Mouse (Mus musculus) brown adipose tissue, adult 24 weeks (tissue): ENCODE measurements around the gene Actn4. TPM values are rescaled to one million over a fixed set of nuclear protein-coding genes. Genes with fewer than 3 reads are reported as not detected.

Experiments
- H3K27ac ChIP-seq: fragments of 200-500 bp; replicated peaks from 2 replicates; pipeline ENCODE4 v1.5.1; 2012; ENCODE audit warnings: low read depth, mild to moderate bottlenecking, low read length
- H3K4me1 ChIP-seq: fragments of 200-500 bp; 2 replicates; pipeline ENCODE4 v1.6.1; 2012; ENCODE audit warnings: low read length, mixed read lengths; ENCODE audit not compliant: control insufficient read depth, insufficient read depth, insufficient read length
- H3K4me3 ChIP-seq: fragments of 200-500 bp; 2 replicates; pipeline ENCODE4 v1.5.1; 2012; ENCODE audit warnings: low read depth, mild to moderate bottlenecking, low read length, moderate library complexity; ENCODE audit not compliant: insufficient read depth
- polyA plus RNA-seq: library from polyadenylated mRNA; stranded (reverse); fragments of >200 nt; gene quantifications from 2 replicates; pipeline ENCODE4 v1.2.4, GENCODE M21; 2012; ENCODE audit not compliant: missing spikeins, insufficient read depth, insufficient read length

Actn4 gene
- polyA plus RNA-seq, 1 experiment: 135 TPM

DNA sequence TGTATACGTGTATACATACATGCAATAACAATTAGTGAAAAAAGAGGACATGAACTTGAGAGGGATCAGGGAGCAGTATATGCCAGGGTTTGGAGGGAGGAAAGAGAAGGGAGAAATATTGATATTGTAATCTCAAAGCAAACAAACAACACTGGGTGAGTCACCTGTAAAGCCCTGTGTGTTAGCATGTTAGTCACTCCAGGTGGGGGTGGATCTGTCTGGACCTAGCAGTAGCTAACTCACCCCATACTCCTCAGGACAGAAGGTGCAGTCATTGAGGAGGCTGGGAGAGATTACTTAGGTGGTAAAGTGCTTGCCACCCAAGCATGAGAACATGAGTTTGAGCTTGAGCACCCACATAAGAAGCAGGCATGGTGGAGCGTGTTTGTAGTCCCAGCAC, 102.2 kb downstream of the Actn4 start:
- H3K4me1 ChIP-seq: no peaks in the 10 kb centered on the region
- H3K27ac ChIP-seq: no peak overlapping the region
- no peak overlapping the region for H3K4me3 ChIP-seq

DNA sequence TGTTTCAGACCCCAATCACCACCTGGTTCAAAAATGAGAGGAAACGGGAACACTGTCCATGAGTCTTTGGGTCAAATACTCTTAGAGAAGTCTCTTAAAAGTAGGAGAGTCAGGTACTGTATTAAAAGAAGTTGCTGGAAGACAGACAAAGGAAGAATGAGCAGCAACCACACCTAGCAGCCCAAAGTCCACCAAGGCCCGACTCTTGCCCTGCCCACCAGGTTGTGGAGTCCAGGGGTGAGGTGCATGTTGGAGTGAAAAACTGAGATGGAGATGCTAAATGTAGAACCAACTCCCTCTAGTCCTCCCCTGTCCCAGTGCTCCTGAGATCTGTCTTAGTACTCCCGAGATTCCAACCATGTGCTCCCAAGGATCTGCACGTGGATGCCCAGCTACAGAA, 111.5 kb downstream of the Actn4 start:
- Histone ChIP-seq H3K27ac (no peak overlapping the region), H3K4me1 (peaks cover 3% of the 10 kb centered on the region), H3K4me3 (no peak overlapping the region)

DNA sequence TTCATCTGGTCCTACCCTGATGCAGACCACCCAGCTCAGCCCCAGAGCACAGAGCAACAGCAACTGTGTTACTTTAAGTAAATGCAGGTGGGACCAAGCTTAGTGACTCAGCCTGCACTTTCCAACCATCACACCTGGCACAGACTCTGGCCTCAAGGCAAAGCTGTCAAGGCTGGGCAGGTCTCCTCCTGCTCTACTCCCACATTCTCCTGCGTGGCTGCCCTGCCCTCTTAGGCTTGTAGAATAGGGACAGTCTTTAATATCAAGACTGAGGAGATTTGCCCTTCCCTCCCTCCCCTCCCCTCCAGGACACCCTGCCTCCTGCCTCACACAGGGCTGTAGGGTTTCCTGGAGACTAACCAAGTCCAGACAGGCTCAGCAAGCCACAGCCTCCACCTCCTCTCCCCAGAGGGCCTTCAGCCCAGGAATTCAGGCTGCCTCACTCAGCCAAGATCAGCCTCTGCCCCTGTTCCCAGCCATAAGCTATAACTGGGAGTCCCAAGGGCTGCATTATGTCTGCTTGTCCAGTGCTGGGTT, 112.4 kb downstream of the Actn4 start:
- H3K27ac ChIP-seq: no peak overlapping the region
- H3K4me1 ChIP-seq: peaks cover 3% of the 10 kb centered on the region
- H3K4me3 ChIP-seq: no peak overlapping the region

DNA sequence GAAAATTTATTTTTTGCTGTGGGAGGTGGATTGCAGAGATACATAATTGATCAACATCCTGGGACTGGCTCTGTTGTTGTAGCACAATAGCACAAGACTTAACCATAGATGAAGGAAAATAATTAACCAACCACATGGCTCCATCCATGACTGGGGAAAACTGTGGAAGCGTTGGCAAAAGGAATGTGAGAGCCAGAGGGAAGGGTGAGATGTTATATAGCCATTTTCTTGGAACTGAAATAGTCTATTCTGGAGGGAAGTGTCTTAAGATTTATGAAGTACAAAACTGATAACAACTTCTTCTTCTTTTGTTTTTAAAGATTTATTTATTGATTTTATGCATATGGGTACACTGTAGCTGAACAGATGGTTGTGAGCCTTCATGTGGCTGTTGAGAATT, 114.9 kb downstream of the Actn4 start:
- H3K4me1 ChIP-seq: peaks cover 3% of the 10 kb centered on the region
- H3K27ac ChIP-seq: no peak overlapping the region
- no peak overlapping the region for H3K4me3 ChIP-seq

Other genes with a start within 250 kb of the Actn4 start
- 0.71 and 2.5 TPM in 2 replicates for gene Fbxo17, start 245.5 kb downstream of the Actn4 start, polyA plus RNA-seq
- gene Mrps12, start 220.5 kb downstream of the Actn4 start, polyA plus RNA-seq: 64.4 and 106 TPM in 2 replicates
- 13.0 and 14.5 TPM in 2 replicates for gene Sars2, start 220.3 kb downstream of the Actn4 start, polyA plus RNA-seq
- not detected in 2 replicates for gene Ccer2, start 206.2 kb downstream of the Actn4 start, polyA plus RNA-seq
- gene Sirt2, start 195.6 kb downstream of the Actn4 start, polyA plus RNA-seq: 94.8 and 96.2 TPM in 2 replicates
- gene Nfkbib, start 194.8 kb downstream of the Actn4 start, polyA plus RNA-seq: 15.5 and 16.9 TPM in 2 replicates
- gene Rinl, start 173.4 kb downstream of the Actn4 start, polyA plus RNA-seq: 2.5 and 4.6 TPM in 2 replicates
- 122 and 131 TPM in 2 replicates for gene Hnrnpl, start 153.8 kb downstream of the Actn4 start, polyA plus RNA-seq
- gene Ech1, start 137.1 kb downstream of the Actn4 start, polyA plus RNA-seq: 3,379 and 3,601 TPM in 2 replicates
- 12.0 and 14.6 TPM in 2 replicates for gene Lgals4, start 128.5 kb downstream of the Actn4 start, polyA plus RNA-seq
- 2.3 TPM in 1 of 2 replicates, not detected in the other for gene Lgals7, start 98.5 kb downstream of the Actn4 start, polyA plus RNA-seq
- 0.63 and 0.71 TPM in 2 replicates for gene Capn12, start 80.9 kb downstream of the Actn4 start, polyA plus RNA-seq
- gene Eif3k, start 19.5 kb upstream of the Actn4 start, polyA plus RNA-seq: 165 and 216 TPM in 2 replicates
- gene Map4k1, start 19.7 kb upstream of the Actn4 start, polyA plus RNA-seq: 0.63 and 1.4 TPM in 2 replicates
- gene Ryr1, start 162.8 kb upstream of the Actn4 start, polyA plus RNA-seq: 1.9 and 6.1 TPM in 2 replicates
- 1.0 and 2.7 TPM in 2 replicates for gene Rasgrp4, start 172.5 kb upstream of the Actn4 start, polyA plus RNA-seq
- 9.9 and 10.5 TPM in 2 replicates for gene Fam98c, start 193.9 kb upstream of the Actn4 start, polyA plus RNA-seq
- not detected in 2 replicates for gene Ggn, start 207.9 kb upstream of the Actn4 start, polyA plus RNA-seq
- gene Spred3, start 208.1 kb upstream of the Actn4 start, polyA plus RNA-seq: 0.32 and 1.2 TPM in 2 replicates
- 302 and 383 TPM in 2 replicates for gene Psmd8, start 218.4 kb upstream of the Actn4 start, polyA plus RNA-seq